Mouse (Mus musculus) gastrocnemius, postnatal 4 days (tissue): Measurements from ENCODE around the gene Supt3. TPM values are rescaled to one million over a fixed set of nuclear protein-coding genes. Genes with fewer than 3 reads are reported as not detected.

ENCODE experiments used
- DNase-seq, 2 experiments: peaks; one replicate each; pipeline ENCODE4 v3.0.0; 2021 to 2022; ENCODE audit warnings: low spot score in 2 of 2, mixed read lengths in 2 of 2
- total RNA-seq, 2 experiments: library from RNA; stranded (reverse); gene quantifications; 2 replicates each; pipeline ENCODE4 v1.2.3; 2021

The Supt3 gene
- total RNA-seq, 2 experiments from 2014 or later: 11.1 to 13.6 TPM

- no peak for DNase-seq
Measured at GRCm38 (mm10) chr17:45119609-45120201, 342.8 kb downstream of the Supt3 start.

GRCm38 (mm10) chr17:45123856-45124255, 346.9 kb downstream of the Supt3 start:
- DNase-seq: no peak

DNA sequence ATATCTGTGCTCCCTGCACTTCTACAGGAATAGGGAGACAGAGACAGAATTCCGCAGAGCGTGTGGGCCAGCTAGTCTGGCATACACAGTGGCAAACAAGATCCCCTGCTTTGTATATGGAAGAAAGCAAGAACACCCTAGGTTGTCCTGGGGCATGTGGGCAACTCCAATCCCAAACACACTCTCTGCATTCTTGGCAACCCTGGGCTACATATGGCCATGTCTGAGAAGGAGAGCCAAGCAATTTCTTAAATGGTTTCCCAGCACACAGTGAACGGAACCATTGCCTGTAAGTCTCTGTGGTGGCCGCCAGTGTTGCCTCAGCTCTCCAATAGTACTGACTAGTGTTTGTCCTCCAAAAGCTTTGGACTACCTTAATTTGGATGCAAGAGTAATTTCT, 351.7 kb downstream of the Supt3 start:
- DNase-seq: no peak

GRCm38 (mm10) chr17:45133501-45134400, 356.8 kb downstream of the Supt3 start:
- no peak for DNase-seq

DNA sequence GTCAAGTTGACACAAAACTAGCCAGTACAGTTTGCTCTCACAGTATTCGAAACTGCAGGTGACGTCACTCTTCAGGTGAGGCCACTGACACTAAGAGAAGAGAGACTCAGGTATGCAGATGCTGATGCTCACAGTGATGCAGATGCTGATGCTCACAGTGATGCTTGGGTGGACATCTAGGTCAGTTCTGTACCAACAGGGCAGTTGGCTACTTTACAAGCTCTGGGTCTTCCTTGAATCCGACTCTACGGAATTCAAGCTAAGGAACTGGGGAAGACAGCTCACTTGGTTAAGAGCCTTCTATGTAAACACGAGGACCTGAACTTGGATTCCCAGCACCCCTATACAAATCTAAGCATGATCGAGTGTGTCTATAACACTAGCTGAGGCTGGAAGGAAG, 359.5 kb downstream of the Supt3 start:
- no peak for DNase-seq

DNA sequence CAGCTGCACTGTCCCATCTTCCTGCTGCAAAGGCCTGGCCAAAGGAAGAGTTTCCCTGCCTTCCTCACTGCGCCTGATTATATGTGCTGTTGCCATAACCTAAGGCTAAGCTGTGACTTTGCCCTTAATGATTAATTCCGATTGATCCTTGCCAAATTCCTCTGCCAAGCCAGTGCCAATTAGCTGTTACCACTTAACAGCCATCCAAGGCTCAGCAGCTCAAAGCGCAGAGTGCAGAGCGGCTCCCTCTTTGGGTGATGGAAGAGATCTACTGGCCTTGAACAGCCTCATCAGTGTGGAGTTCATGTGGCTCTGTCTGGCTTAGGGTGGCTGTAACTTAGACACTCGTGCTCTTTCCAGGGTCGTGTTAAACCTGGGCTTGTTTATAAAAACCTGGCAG, 366.1 kb downstream of the Supt3 start:
- no peak for DNase-seq

DNA sequence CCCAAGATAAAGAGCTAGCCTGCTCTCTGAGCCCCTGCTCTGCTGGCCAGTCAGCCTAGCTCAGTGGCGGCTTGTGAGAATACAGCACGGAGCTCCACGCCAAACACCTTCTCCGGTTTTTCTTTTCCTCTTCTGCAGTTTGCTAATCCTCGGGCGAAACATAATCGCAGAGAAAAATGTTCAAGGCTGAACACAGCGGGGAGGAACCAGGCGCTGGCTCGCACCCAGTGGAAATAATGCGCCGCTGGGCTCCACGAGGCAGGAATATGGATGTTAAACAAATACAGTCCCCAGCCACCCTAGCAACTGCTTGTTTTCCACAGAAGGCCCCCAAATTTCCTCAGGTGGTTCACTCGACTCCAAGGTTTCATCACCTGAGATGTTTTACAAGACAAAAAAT, 367.7 kb downstream of the Supt3 start:
- peak in 1 of 2 experiments; percentile 27 for DNase-seq

GRCm38 (mm10) chr17:45151312-45151929, 374.5 kb downstream of the Supt3 start:
- DNase-seq: no peak

GRCm38 (mm10) chr17:45153721-45154120, 376.8 kb downstream of the Supt3 start:
- no peak for DNase-seq

- no peak for DNase-seq
Measured at GRCm38 (mm10) chr17:45158171-45158691, 381.3 kb downstream of the Supt3 start.

DNA sequence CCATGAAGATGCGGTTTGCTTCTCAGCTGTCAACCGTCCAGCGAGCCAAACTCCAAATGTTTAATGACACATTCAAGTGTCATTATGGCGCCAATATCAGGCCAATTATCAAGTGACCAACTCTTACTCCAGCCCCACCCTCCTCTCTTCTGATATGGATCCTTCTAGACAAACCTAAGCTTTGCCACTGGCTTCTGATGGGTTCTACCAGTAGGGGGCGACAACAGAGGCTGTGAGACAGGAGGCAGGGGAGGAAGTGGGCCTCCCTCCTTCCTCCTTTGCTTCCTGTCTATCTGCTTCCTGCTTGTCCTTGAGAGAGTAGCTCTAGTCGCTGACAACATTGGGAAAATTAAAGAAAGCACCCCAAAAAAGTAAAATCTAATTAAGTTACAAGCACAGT, 383.7 kb downstream of the Supt3 start:
- DNase-seq: no peak

DNA sequence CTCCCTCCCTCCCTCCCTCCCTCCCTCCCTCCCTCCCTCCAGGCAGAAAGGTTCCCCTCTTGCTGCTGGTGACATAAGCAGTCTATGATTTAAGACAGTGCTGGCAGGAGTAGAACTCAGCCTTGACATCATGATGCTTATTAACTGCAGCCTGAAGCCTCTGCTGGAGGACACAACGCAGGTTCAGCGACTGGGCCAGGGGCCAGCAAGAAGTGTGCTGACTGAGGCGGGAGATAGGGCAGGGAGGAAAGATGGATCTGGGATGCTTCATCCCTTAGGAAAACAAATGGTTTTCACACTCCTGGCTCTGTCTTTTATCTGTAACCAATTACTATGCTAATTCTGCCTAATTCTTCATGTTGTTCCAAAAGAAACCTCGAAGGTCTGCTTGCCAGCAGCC, 388.8 kb downstream of the Supt3 start:
- DNase-seq: no peak

Other genes starting within 250 kb of the Supt3 start
- 1 to 10 TPM in 1 of 2 experiments, under 1 TPM in 1; 0.49 to 1.3 TPM for gene Runx2, start 37.6 kb downstream of the Supt3 start, total RNA-seq